Mouse (Mus musculus) right cerebral cortex, postnatal 25 days (tissue): ENCODE data around the gene Enpp3.
A peak's percentile ranks its signal among the peaks of the same experiment; 100 is the strongest.

Experiments
- DNase-seq: peaks from one replicate; pipeline ENCODE4 v3.0.0; 2022

Gene Enpp3

GRCm38 (mm10) chr10:24842676-24843075 is at the start of gene Enpp3:
Gene Enpp3, minus strand, starts transcription at chr10:24842823.
- DNase-seq = no peak

- no peak for DNase-seq
These were observed 45.7 kb upstream of the Enpp3 start for GRCm38 (mm10) chr10:24888343-24888742.

GRCm38 (mm10) chr10:24886008-24886407 is 43.4 kb upstream of the Enpp3 start:
- no peak for DNase-seq

- no peak for DNase-seq
These were observed 31.0 kb upstream of the Enpp3 start for GRCm38 (mm10) chr10:24873624-24874023.

GRCm38 (mm10) chr10:24869760-24870290 is 27.2 kb upstream of the Enpp3 start, which contains the start of gene Med23:
Gene Med23, plus strand, starts transcription at chr10:24869986.
- peak; percentile 96 for DNase-seq

- no peak for DNase-seq
These were observed 21.8 kb upstream of the Enpp3 start for GRCm38 (mm10) chr10:24864434-24864833.

GRCm38 (mm10) chr10:24863146-24863545 is 20.5 kb upstream of the Enpp3 start:
- DNase-seq = no peak

- no peak for DNase-seq
These were observed 625 bp downstream of the Enpp3 start for GRCm38 (mm10) chr10:24841998-24842397.

GRCm38 (mm10) chr10:24840795-24841194 is 1.8 kb downstream of the Enpp3 start:
- no peak for DNase-seq

- DNase-seq = no peak
These were observed 6.1 kb downstream of the Enpp3 start for GRCm38 (mm10) chr10:24836366-24837038.

- no peak for DNase-seq
These were observed 6.8 kb downstream of the Enpp3 start for GRCm38 (mm10) chr10:24835702-24836342.

- DNase-seq = no peak
These were observed 7.8 kb downstream of the Enpp3 start for GRCm38 (mm10) chr10:24834634-24835371.

- no peak for DNase-seq
These were observed 10.3 kb downstream of the Enpp3 start for GRCm38 (mm10) chr10:24832306-24832705.

- DNase-seq = no peak
These were observed 11.1 kb downstream of the Enpp3 start for GRCm38 (mm10) chr10:24831377-24832095.

GRCm38 (mm10) chr10:24830448-24830847 is 12.2 kb downstream of the Enpp3 start:
- DNase-seq = no peak

- DNase-seq = no peak
These were observed 14.5 kb downstream of the Enpp3 start for GRCm38 (mm10) chr10:24828136-24828535.

- no peak for DNase-seq
These were observed 16.5 kb downstream of the Enpp3 start for GRCm38 (mm10) chr10:24826130-24826529.

GRCm38 (mm10) chr10:24825456-24826081 is 17.1 kb downstream of the Enpp3 start:
- DNase-seq = no peak

- no peak for DNase-seq
These were observed 18.0 kb downstream of the Enpp3 start for GRCm38 (mm10) chr10:24824621-24825020.

- DNase-seq = no peak
These were observed 18.7 kb downstream of the Enpp3 start for GRCm38 (mm10) chr10:24823697-24824535.

GRCm38 (mm10) chr10:24823265-24823664 is 19.4 kb downstream of the Enpp3 start:
- no peak for DNase-seq
